Mouse (Mus musculus) c-Kit-positive CD71-positive TER-119-negative erythroid progenitor cells, embryonic 14.5 days (primary cell): ENCODE results near the gene Babam1.
A peak's percentile ranks its signal among the peaks of the same experiment; 100 is the strongest.

Source experiments
- DNase-seq: peaks from one replicate; pipeline ENCODE4 v3.0.0-alpha.2; 2013; ENCODE audit warnings: low read depth

Babam1 gene

DNA sequence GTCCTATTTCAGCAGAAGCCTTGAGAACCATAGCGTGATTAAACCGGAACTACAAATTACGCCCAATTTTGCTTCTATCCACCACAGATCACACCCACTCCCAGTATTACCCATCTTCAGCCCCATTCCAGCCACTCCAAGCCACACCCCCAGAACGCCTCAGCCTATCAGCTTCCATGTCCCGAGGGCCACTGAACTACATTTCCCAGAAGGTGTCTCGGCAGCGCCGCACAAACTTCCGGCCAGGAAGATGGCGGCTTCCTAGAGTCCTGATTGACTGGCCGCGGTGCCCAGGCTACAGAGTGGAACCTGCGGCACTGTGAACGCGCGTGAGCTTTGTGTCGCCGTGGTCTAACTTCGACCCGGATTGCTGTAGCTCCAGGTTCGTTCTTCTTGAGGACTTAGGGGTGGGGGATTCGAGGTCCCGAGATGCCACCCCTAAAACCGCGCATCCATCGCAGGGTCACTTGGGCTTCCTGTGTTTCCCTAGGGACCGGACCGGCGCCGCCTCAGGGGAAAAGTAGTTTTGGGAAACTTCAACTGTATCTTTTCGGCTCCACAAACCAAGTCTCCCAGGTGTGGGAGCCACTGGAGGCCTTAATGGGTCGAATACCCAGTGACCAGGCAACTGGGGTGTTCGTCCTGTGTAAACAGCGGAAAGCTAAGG lies at the start of gene Babam1:
Gene Babam1 (plus strand): TSS at position 223 of the 667 bp plus-strand sequence.
- peak; percentile 96 for DNase-seq

DNA sequence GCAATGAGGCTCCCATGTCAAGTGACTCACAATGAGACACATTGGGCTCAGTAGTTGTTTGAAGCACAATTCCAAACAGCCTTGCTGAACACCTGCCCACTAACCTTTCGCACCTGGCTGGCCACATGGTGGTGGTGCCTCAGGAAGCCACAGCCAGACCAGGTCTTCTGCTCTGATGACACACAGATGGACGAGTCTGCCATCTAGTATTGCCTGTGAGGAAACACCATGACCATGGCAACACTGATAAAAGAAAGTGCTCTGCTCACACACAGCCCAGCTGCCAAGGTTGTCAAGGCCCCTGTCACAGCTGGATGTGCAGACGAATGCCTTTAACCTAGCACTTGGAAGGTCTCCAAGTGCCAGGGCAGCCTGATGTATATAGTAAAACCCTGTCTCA lies 45.5 kb upstream of the Babam1 start:
- no peak for DNase-seq

DNA sequence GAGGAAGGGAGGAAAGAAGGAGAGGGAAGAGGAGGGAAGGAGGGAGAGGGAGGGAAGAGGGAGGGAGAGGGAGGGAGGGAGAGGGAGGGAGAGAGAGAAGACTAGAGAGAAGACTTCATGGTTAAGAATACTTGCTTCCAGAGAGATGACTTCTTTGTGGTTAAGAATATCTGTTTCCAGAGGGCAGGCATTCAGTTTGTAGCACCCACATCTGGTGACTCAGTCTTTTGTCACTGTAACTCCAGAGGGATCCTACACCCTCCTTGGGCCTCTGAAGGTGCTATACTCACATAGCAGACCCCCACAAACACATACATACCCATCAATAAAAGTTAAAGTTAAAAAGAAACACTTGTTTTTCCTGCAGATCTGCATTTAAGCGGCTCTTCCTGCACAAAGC lies 45.1 kb upstream of the Babam1 start:
- no peak for DNase-seq

GRCm38 (mm10) chr8:71358026-71358425 lies 38.6 kb upstream of the Babam1 start:
- no peak for DNase-seq

- DNase-seq = peak; percentile 88
These were observed 29.7 kb upstream of the Babam1 start, which contains the start of gene Use1 for GRCm38 (mm10) chr8:71366771-71367528. Gene Use1, plus strand, starts transcription at chr8:71366848.

GRCm38 (mm10) chr8:71367529-71368176 lies 29.0 kb upstream of the Babam1 start:
- DNase-seq = no peak

DNA sequence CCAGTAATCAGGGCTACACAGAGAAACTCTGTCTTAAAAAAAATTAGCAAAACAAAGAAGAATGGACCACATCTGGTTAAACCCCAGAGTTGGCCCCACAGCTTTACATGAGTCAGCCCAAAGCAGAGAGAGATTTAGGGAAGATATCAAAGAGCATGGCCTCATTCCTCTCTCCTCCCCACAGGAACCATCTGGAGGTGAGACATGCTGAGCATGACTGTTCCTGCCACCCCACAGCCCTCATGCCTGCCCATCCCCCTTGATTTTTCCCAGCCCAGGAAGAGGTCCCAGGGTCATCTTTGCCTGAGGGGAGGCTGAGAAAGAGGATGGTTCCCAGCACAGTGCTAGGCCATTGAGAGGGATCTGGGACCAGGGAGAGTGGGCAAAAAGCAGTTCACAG lies 28.3 kb upstream of the Babam1 start:
- DNase-seq = no peak

GRCm38 (mm10) chr8:71369040-71369718 lies 27.5 kb upstream of the Babam1 start:
- no peak for DNase-seq

DNA sequence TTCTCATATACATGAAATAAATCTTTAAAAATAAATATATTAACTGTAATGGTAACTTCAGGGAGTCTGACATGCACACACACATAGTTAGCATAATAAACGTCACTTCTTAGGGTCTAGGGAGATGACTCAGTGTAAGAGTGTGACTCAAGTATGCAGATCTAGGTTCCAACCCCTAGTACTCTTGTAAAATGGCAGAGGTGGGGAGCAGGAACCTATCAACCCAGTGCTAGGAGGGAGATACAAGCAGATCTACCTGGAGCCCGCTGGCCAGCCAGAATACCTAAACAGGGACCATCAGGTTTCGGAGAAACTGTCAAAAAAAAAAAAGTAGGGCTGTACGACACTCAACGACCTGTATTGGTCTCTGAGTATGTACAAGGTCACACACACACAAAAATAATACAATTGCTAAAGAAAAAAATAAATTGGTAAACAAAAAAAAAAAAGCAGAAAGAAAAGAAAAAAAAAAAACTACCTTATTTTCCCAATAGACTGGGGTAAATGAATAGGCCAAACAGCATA lies 25.9 kb upstream of the Babam1 start:
- DNase-seq = no peak

GRCm38 (mm10) chr8:71371236-71371848 lies 25.3 kb upstream of the Babam1 start, which contains the start of gene Ocel1:
Gene Ocel1, plus strand, starts transcription at chr8:71371298.
- peak; percentile 97 for DNase-seq

DNA sequence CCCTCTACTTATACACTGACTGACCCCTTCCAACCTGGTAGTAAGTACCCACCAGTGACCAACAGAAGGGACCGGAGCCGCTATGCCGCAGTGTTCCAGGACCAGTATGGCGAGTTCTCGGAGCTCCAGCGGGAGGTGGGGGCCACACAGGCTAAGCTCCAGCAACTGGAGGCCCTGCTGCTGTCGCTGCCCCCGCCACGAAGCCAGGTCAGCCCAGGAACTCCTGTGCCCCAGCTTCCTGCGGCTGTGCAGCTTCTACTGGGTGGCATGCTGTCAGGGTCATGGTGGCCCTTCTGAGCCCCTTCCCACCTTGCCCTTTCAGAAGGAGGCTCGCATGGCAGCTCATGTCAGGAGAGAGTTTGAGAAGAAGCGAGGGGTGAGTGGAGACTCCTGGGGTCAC lies 24.2 kb upstream of the Babam1 start:
- no peak for DNase-seq

DNA sequence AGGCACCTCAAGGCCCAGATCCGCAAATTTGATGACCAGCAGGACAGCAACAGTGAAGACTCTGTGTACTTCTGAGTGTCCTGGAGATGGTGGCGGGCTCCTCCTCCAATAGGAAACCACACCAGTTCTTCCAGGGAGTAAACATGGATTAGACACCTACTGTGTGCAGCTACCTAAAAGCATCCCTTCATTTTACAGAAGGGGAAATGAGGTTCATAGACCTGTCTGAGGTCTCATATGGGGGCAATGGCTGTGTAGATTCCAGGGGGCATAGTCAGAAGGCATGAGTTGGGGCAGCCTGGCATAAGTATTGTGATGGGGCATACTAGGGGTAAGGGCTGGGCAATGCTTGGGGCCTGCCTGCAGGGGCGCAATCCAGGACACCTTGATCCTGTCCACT lies 23.7 kb upstream of the Babam1 start:
- DNase-seq = no peak

DNA sequence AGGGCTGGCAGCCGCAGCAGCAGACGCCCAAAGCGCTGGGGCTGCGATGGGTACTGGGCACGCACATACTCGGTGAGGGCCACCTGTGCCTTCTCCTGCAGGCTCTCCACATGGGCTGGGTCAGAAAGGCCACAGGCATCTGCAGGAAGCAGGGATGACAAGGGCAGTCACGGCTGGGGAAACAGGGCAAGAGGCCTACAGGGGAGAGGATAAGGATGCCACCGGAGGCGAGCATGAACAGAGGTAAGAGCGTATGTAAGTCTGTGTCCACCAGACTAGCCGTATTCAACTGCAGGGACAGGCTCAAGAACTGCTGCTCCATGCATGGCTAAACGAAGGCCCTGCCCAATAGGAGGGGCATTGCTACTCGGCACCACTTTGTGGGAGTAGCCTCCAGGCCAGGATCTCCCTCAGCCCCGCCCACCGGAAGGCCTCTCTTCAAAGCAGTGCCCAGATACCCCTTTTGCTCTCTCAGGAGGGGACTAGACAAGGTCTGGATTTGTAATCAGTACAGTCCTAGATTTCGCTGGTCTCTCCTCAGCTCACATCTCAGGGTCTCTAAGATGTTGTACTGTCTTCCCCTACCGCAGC lies 21.9 kb upstream of the Babam1 start:
- DNase-seq = no peak

- peak; percentile 60 for DNase-seq
These were observed 20.9 kb upstream of the Babam1 start for GRCm38 (mm10) chr8:71375581-71376422.

GRCm38 (mm10) chr8:71376423-71377030 lies 20.1 kb upstream of the Babam1 start:
- no peak for DNase-seq

GRCm38 (mm10) chr8:71379008-71379407 lies 17.7 kb upstream of the Babam1 start:
- no peak for DNase-seq

- no peak for DNase-seq
These were observed 17.1 kb upstream of the Babam1 start for GRCm38 (mm10) chr8:71379512-71380075.

DNA sequence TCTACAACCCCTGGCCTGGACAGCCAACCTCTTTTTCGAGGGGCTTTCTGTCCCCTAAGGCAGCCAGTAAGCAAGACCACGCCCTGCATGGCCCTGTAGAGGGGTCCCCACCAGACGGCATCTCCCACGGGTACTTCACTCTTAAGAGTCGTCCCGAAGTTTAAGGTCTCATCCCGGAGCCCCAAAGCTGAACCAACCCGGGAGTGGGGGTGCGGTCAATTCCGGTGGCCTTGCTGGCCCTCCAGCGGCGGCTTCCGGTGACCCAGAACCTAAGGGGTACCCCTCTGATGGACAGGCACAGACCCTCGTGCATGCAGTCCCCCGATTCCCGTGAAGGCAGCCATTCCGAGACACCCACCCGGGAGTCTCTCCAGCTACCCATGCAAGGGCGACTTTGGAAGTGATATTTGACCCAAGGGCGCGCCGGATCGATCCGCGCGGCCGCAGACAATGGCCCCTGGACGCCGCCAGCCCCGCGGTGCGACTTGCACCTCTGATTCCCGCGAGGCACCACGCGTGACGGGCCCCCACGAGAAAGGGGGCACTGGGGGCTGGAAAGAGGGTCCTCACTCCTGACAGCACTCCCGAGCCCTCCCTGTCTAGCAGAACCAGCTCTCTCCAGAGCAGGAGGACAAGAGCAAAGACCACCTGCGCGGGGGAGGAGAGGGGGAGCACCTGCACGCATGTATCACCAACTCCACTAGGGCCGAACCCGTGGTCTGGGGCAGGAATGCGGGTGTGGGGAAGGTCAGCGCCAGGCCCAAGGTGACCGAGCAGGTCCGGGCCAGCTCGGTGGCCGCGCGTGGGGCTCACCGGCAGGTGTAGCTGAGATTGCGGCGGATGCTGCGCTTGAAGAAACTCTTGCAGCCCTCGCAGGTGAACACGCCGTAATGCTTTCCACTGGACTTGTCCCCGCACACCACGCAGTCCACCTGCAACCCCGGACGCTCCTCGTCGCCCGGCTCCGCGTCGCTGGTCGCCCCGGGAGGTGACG lies 16.2 kb upstream of the Babam1 start:
- DNase-seq = no peak
